Mouse (Mus musculus) neural tube, embryonic 12.5 days (tissue): ENCODE results near the gene Fgf6. TPM values are rescaled to one million over a fixed set of nuclear protein-coding genes. Genes with fewer than 3 reads are reported as not detected.

ENCODE experiments used
- ATAC-seq: fragments of 200-750 bp; cut with Nextera tagmentation; 2 replicates; pipeline ENCODE4 v1.8.0; 2017; ENCODE audit warnings: low read depth, mild to moderate bottlenecking, moderate TSS enrichment, moderate library complexity; ENCODE audit not compliant: low FRiP score
- H3K27ac ChIP-seq: fragments of 300-500 bp; sonication (generic); 2 replicates; pipeline ENCODE4 v1.5.1; 2016
- H3K27me3 ChIP-seq: fragments of 300-500 bp; sonication (generic); replicated peaks from 2 replicates; pipeline ENCODE4 v1.6.1; 2016; ENCODE audit warnings: mild to moderate bottlenecking
- H3K36me3 ChIP-seq: fragments of 300-500 bp; sonication (generic); 2 replicates; pipeline ENCODE4 v1.6.1; 2016; ENCODE audit warnings: mild to moderate bottlenecking
- H3K4me1 ChIP-seq: fragments of 300-500 bp; sonication (generic); 2 replicates; pipeline ENCODE4 v1.6.1; 2016
- H3K4me2 ChIP-seq: fragments of 300-500 bp; sonication (generic); replicated peaks from 2 replicates; pipeline ENCODE4 v1.6.1; 2016; ENCODE audit warnings: mild to moderate bottlenecking
- H3K4me3 ChIP-seq: fragments of 300-500 bp; sonication (generic); 2 replicates; pipeline ENCODE4 v1.5.1; 2016
- H3K9ac ChIP-seq: fragments of 300-500 bp; sonication (generic); 2 replicates; pipeline ENCODE4 v1.6.1; 2016; ENCODE audit warnings: mild to moderate bottlenecking
- H3K9me3 ChIP-seq: fragments of 300-500 bp; sonication (generic); 2 replicates; pipeline ENCODE4 v1.6.1; 2016; ENCODE audit warnings: mild to moderate bottlenecking
- WGBS: fragments of 180-500 bp; shearing (Covaris S2); methylation state at CpG from one replicate; pipeline ENCODE4 v1.1.7; 2016; 5-methylcytosine and 5-hydroxymethylcytosine counted together
- polyA plus RNA-seq: library from polyadenylated mRNA; unstranded; fragments of >200 nt; fragmentation: Nextera tagmentation; extraction: Ambion mirVana; gene quantifications from 2 replicates; pipeline ENCODE4 v1.2.1, GENCODE M21; 2016

Gene Fgf6
- 0.13 and 0.34 TPM in 2 replicates for polyA plus RNA-seq

- Histone ChIP-seq H3K4me1 (peaks cover 11% of the 10 kb centered on the region), H3K4me3 (no peak within 1 kb of the TSS), H3K27me3 (no peaks in the 10 kb centered on the region), H3K36me3 (no peaks in the 10 kb centered on the region), H3K9ac (no peak within 1 kb of the TSS), H3K9me3 (no peaks in the 10 kb centered on the region), H3K27ac (no peak within 1 kb of the TSS), H3K4me2 (no peak within 1 kb of the TSS)
- 80% methylated on average over 26 of the region's 26 CpGs for WGBS
- ATAC-seq = no peak
Measured at GRCm38 (mm10) chr6:127014906-127015770, at the start of gene Fgf6. Gene Fgf6, plus strand, starts transcription at chr6:127015586.

GRCm38 (mm10) chr6:126966241-126967026 lies 49.0 kb upstream of the Fgf6 start:
- no peak for ATAC-seq
- Histone ChIP-seq H3K4me1 (no peaks in the 10 kb centered on the region), H3K4me3 (no peak overlapping the region), H3K27ac (no peak overlapping the region), H3K9me3 (no peaks in the 10 kb centered on the region), H3K36me3 (peaks cover 34% of the 10 kb centered on the region), H3K9ac (no peak overlapping the region), H3K4me2 (no peak overlapping the region), H3K27me3 (no peaks in the 10 kb centered on the region)
- WGBS = 91% methylated on average over 14 of the region's 14 CpGs

GRCm38 (mm10) chr6:126981539-126982234 lies 33.7 kb upstream of the Fgf6 start:
- 67% methylated on average over 5 of the region's 5 CpGs for WGBS

GRCm38 (mm10) chr6:126993676-126994075 lies 21.7 kb upstream of the Fgf6 start:
- ATAC-seq = no peak
- H3K4me2 ChIP-seq = no peak overlapping the region
- H3K27ac ChIP-seq = no peak overlapping the region
- no peaks in the 10 kb centered on the region for H3K36me3 ChIP-seq
- H3K4me3 ChIP-seq = no peak overlapping the region
- H3K27me3 ChIP-seq = no peaks in the 10 kb centered on the region
- no peaks in the 10 kb centered on the region for H3K4me1 ChIP-seq
- no peak overlapping the region for H3K9ac ChIP-seq
- WGBS = 61% methylated on average over 2 of the region's 2 CpGs
- no peaks in the 10 kb centered on the region for H3K9me3 ChIP-seq

More at GRCm38 (mm10) chr6:126981539-126982234, 33.7 kb upstream of the Fgf6 start:
- no peak overlapping the region for H3K27ac ChIP-seq
- H3K36me3 ChIP-seq = no peaks in the 10 kb centered on the region; the same call in 1 of the 2 replicates
- no peaks in the 10 kb centered on the region for H3K9me3 ChIP-seq
- no peaks in the 10 kb centered on the region for H3K27me3 ChIP-seq
- H3K4me2 ChIP-seq = no peak overlapping the region
- ATAC-seq = no peak
- H3K4me1 ChIP-seq = no peaks in the 10 kb centered on the region
- H3K4me3 ChIP-seq = no peak overlapping the region
- H3K9ac ChIP-seq = no peak overlapping the region

- no peaks in the 10 kb centered on the region for H3K27me3 ChIP-seq
- H3K9ac ChIP-seq = no peak overlapping the region
- H3K9me3 ChIP-seq = no peaks in the 10 kb centered on the region
- ATAC-seq = no peak
- H3K27ac ChIP-seq = no peak overlapping the region
- H3K36me3 ChIP-seq = no peaks in the 10 kb centered on the region
- H3K4me3 ChIP-seq = no peak overlapping the region
- 92% methylated on average over 3 of the region's 3 CpGs for WGBS
- no peaks in the 10 kb centered on the region for H3K4me1 ChIP-seq
- H3K4me2 ChIP-seq = no peak overlapping the region
Measured at GRCm38 (mm10) chr6:126995494-126995893, 19.9 kb upstream of the Fgf6 start.

- Histone ChIP-seq H3K27ac (no peak overlapping the region), H3K9ac (no peak overlapping the region), H3K9me3 (no peaks in the 10 kb centered on the region), H3K27me3 (no peaks in the 10 kb centered on the region), H3K4me3 (no peak overlapping the region), H3K36me3 (no peaks in the 10 kb centered on the region), H3K4me2 (no peak overlapping the region), H3K4me1 (no peaks in the 10 kb centered on the region)
- 76% methylated on average over 5 of the region's 5 CpGs for WGBS
- no peak for ATAC-seq
Measured at GRCm38 (mm10) chr6:126996399-126996798, 19.0 kb upstream of the Fgf6 start.

- H3K36me3 ChIP-seq = no peaks in the 10 kb centered on the region
- no peak overlapping the region for H3K27ac ChIP-seq
- no peak overlapping the region for H3K9ac ChIP-seq
- WGBS = 91% methylated on average over 3 of the region's 3 CpGs
- no peak for ATAC-seq
- no peaks in the 10 kb centered on the region for H3K27me3 ChIP-seq
- H3K4me1 ChIP-seq = no peaks in the 10 kb centered on the region
- no peaks in the 10 kb centered on the region for H3K9me3 ChIP-seq
- no peak overlapping the region for H3K4me3 ChIP-seq
- no peak overlapping the region for H3K4me2 ChIP-seq
Measured at GRCm38 (mm10) chr6:127005646-127006045, 9.7 kb upstream of the Fgf6 start.

- H3K27me3 ChIP-seq = no peaks in the 10 kb centered on the region
- no peaks in the 10 kb centered on the region for H3K36me3 ChIP-seq
- no peak for ATAC-seq
- no peaks in the 10 kb centered on the region for H3K9me3 ChIP-seq
- H3K9ac ChIP-seq = no peak overlapping the region
- no peak overlapping the region for H3K4me2 ChIP-seq
- H3K27ac ChIP-seq = no peak overlapping the region
- H3K4me3 ChIP-seq = no peak overlapping the region
- no peaks in the 10 kb centered on the region for H3K4me1 ChIP-seq
- WGBS = 86% methylated on average over 3 of the region's 3 CpGs
Measured at GRCm38 (mm10) chr6:127006551-127006950, 8.8 kb upstream of the Fgf6 start.

GRCm38 (mm10) chr6:127010021-127010420 lies 5.4 kb upstream of the Fgf6 start:
- H3K9me3 ChIP-seq = no peaks in the 10 kb centered on the region
- no peaks in the 10 kb centered on the region for H3K36me3 ChIP-seq
- no peak overlapping the region for H3K27ac ChIP-seq
- ATAC-seq = no peak
- no peaks in the 10 kb centered on the region for H3K27me3 ChIP-seq
- no peak overlapping the region for H3K9ac ChIP-seq
- no peak overlapping the region for H3K4me2 ChIP-seq
- H3K4me1 ChIP-seq = no peaks in the 10 kb centered on the region
- H3K4me3 ChIP-seq = no peak overlapping the region
- 89% methylated on average over 13 of the region's 13 CpGs for WGBS

- H3K27ac ChIP-seq = no peak overlapping the region
- H3K36me3 ChIP-seq = no peaks in the 10 kb centered on the region
- no peaks in the 10 kb centered on the region for H3K9me3 ChIP-seq
- H3K4me3 ChIP-seq = no peak overlapping the region
- H3K4me1 ChIP-seq = no peaks in the 10 kb centered on the region
- H3K27me3 ChIP-seq = no peaks in the 10 kb centered on the region
- ATAC-seq = no peak
- H3K9ac ChIP-seq = no peak overlapping the region
- 80% methylated on average over 13 of the region's 13 CpGs for WGBS
- no peak overlapping the region for H3K4me2 ChIP-seq
Measured at GRCm38 (mm10) chr6:127011947-127012535, 3.3 kb upstream of the Fgf6 start.

- Histone ChIP-seq H3K36me3 (no peaks in the 10 kb centered on the region), H3K4me1 (peaks cover 15% of the 10 kb centered on the region), H3K9ac (no peak overlapping the region), H3K9me3 (no peaks in the 10 kb centered on the region), H3K27ac (no peak overlapping the region), H3K4me2 (0 out of 2 replicates have a peak overlapping the region, but pooled peaks have one; percentile 2), H3K27me3 (peaks cover 6% of the 10 kb centered on the region; the same call in 1 of the 2 replicates), H3K4me3 (no peak overlapping the region)
- ATAC-seq = no peak
- 5% methylated on average over 6 of the region's 6 CpGs for WGBS
Measured at GRCm38 (mm10) chr6:127019254-127019653, 3.9 kb downstream of the Fgf6 start.
